Mouse (Mus musculus): ENCODE data around the gene Syngr1. TPM values are rescaled to one million over a fixed set of nuclear protein-coding genes. Genes with fewer than 3 reads are reported as not detected.

The Syngr1 gene
- polyA plus RNA-seq, 1 experiment from 2014 or later: 38.6 TPM

DNA sequence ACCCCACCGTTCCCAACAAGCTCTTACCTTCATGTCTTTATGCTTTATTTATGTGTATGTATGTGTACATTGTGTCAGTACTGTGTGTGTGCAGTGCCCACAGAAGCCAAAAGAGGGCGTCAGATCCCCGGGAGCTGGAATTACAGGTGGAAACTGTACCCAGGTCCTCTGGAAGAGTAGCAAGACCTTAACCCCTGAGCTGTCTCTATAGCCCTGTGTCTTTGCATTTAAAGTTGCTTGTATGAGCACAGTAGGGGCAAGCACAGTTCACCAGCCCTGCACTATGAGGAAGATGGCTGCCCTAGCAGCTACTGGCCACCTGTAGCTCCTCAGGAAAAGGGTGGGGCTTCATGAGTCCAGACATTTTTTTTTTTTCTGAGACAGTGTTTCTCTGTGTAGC lies 16.4 kb downstream of the Syngr1 start:
- no peak overlapping the region for H3K9ac ChIP-seq (ENCODE audit: low read depth, low read length)
- no peaks in the 10 kb centered on the region for H3K9me3 ChIP-seq (ENCODE audit: control insufficient read depth, low read length)
- H3K4me2 ChIP-seq: no peak overlapping the region
- no peaks in the 10 kb centered on the region for H3K27me3 ChIP-seq (replicated peaks; ENCODE audit: control insufficient read depth, insufficient read depth, low read length)
- H3K36me3 ChIP-seq (ENCODE audit: control insufficient read depth, insufficient read depth, low read length): no peaks in the 10 kb centered on the region
- H3K4me3 ChIP-seq (ENCODE audit: low read depth, low read length): no peak overlapping the region
- DNase-seq (ENCODE audit: low spot score) (no peak), ATAC-seq (replicated peaks; ENCODE audit: low FRiP score) (no peak)
- WGBS: 81% methylated on average over 3 of the region's 3 CpGs
- H3K4me1 ChIP-seq (replicated peaks; ENCODE audit: control insufficient read depth, insufficient read depth, low read length): peaks cover 15% of the 10 kb centered on the region
- no peak overlapping the region for H3K27ac ChIP-seq (ENCODE audit: low read depth, low read length)

DNA sequence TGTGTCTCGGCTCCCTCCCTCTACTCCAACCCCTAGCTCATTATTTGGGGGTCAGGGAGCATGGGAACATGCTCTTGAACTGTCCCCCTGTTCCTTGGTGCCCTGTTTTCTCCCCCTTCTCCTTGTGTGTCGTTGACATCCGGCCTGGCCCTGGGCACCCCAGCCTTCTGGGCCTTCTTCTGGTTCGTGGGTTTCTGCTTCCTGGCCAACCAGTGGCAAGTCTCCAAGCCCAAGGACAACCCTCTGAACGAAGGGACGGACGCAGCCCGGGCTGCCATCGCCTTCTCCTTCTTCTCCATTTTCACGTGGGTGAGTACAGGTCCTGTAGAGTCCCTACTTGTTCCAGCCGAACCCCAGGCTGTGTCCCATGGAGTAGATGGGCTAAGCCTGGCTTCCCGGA lies 20.3 kb downstream of the Syngr1 start:
- Histone ChIP-seq H3K9me3 (ENCODE audit: control insufficient read depth, low read length) (no peaks in the 10 kb centered on the region), H3K4me1 (replicated peaks; ENCODE audit: control insufficient read depth, insufficient read depth, low read length) (peaks cover 16% of the 10 kb centered on the region), H3K27ac (ENCODE audit: low read depth, low read length) (no peak overlapping the region), H3K36me3 (ENCODE audit: control insufficient read depth, insufficient read depth, low read length) (peaks cover 2% of the 10 kb centered on the region; the same call in 1 of the 2 replicates), H3K27me3 (replicated peaks; ENCODE audit: control insufficient read depth, insufficient read depth, low read length) (no peaks in the 10 kb centered on the region), H3K4me2 (no peak overlapping the region), H3K4me3 (ENCODE audit: low read depth, low read length) (no peak overlapping the region), H3K9ac (ENCODE audit: low read depth, low read length) (no peak overlapping the region)
- 79% methylated on average over 12 of the region's 12 CpGs for WGBS
- DNase-seq (ENCODE audit: low spot score) (no peak), ATAC-seq (replicated peaks; ENCODE audit: low FRiP score) (no peak)

GRCm38 (mm10) chr15:80112499-80112898 lies 21.4 kb downstream of the Syngr1 start:
- H3K9ac ChIP-seq (ENCODE audit: low read depth, low read length): no peak overlapping the region
- DNase-seq (ENCODE audit: low spot score) (no peak), ATAC-seq (replicated peaks; ENCODE audit: low FRiP score) (no peak)
- H3K27me3 ChIP-seq (replicated peaks; ENCODE audit: control insufficient read depth, insufficient read depth, low read length): no peaks in the 10 kb centered on the region
- no peak overlapping the region for H3K27ac ChIP-seq (ENCODE audit: low read depth, low read length)
- H3K4me3 ChIP-seq (ENCODE audit: low read depth, low read length): no peak overlapping the region
- H3K4me2 ChIP-seq: no peak overlapping the region
- no peaks in the 10 kb centered on the region for H3K9me3 ChIP-seq (ENCODE audit: control insufficient read depth, low read length)
- 53% methylated on average over 2 of the region's 2 CpGs for WGBS
- peaks cover 2% of the 10 kb centered on the region; the same call in 1 of the 2 replicates for H3K36me3 ChIP-seq (ENCODE audit: control insufficient read depth, insufficient read depth, low read length)
- peaks cover 26% of the 10 kb centered on the region for H3K4me1 ChIP-seq (replicated peaks; ENCODE audit: control insufficient read depth, insufficient read depth, low read length)

- H3K27me3 ChIP-seq (replicated peaks; ENCODE audit: control insufficient read depth, insufficient read depth, low read length): no peaks in the 10 kb centered on the region
- H3K4me1 ChIP-seq (replicated peaks; ENCODE audit: control insufficient read depth, insufficient read depth, low read length): peaks cover 26% of the 10 kb centered on the region
- H3K9me3 ChIP-seq (ENCODE audit: control insufficient read depth, low read length): no peaks in the 10 kb centered on the region
- H3K36me3 ChIP-seq (ENCODE audit: control insufficient read depth, insufficient read depth, low read length): peaks cover 2% of the 10 kb centered on the region; the same call in 1 of the 2 replicates
- no peak overlapping the region for H3K4me2 ChIP-seq
- H3K27ac ChIP-seq (ENCODE audit: low read depth, low read length): no peak overlapping the region
- no peak overlapping the region for H3K4me3 ChIP-seq (ENCODE audit: low read depth, low read length)
- no peak overlapping the region for H3K9ac ChIP-seq (ENCODE audit: low read depth, low read length)
- 89% methylated on average over 7 of the region's 7 CpGs for WGBS
- ATAC-seq (replicated peaks; ENCODE audit: low FRiP score) (no peak), DNase-seq (ENCODE audit: low spot score) (no peak)
These were observed 23.3 kb downstream of the Syngr1 start for GRCm38 (mm10) chr15:80114414-80114813.

GRCm38 (mm10) chr15:80115256-80115655 lies 24.1 kb downstream of the Syngr1 start:
- DNase-seq (ENCODE audit: low spot score) (no peak), ATAC-seq (replicated peaks; ENCODE audit: low FRiP score) (no peak)
- Histone ChIP-seq H3K4me1 (replicated peaks; ENCODE audit: control insufficient read depth, insufficient read depth, low read length) (peaks cover 26% of the 10 kb centered on the region), H3K4me2 (peak overlapping the region; percentile 55), H3K9ac (ENCODE audit: low read depth, low read length) (peak overlapping the region; percentile 16; the same call in 1 of the 2 replicates), H3K27me3 (replicated peaks; ENCODE audit: control insufficient read depth, insufficient read depth, low read length) (no peaks in the 10 kb centered on the region), H3K4me3 (ENCODE audit: low read depth, low read length) (peak overlapping the region; percentile 33; the same call in 1 of the 2 replicates), H3K27ac (ENCODE audit: low read depth, low read length) (peak overlapping the region; percentile 61; the same call in 1 of the 2 replicates), H3K36me3 (ENCODE audit: control insufficient read depth, insufficient read depth, low read length) (peaks cover 2% of the 10 kb centered on the region; the same call in 1 of the 2 replicates), H3K9me3 (ENCODE audit: control insufficient read depth, low read length) (no peaks in the 10 kb centered on the region)
- 58% methylated on average over 5 of the region's 5 CpGs for WGBS

- 59% methylated on average over 13 of the region's 13 CpGs for WGBS
- Histone ChIP-seq H3K4me2 (peak overlapping the region; percentile 55), H3K27ac (ENCODE audit: low read depth, low read length) (peak overlapping the region; percentile 61), H3K9ac (ENCODE audit: low read depth, low read length) (peak overlapping the region; percentile 16; the same call in 1 of the 2 replicates), H3K36me3 (ENCODE audit: control insufficient read depth, insufficient read depth, low read length) (peaks cover 2% of the 10 kb centered on the region; the same call in 1 of the 2 replicates), H3K27me3 (replicated peaks; ENCODE audit: control insufficient read depth, insufficient read depth, low read length) (no peaks in the 10 kb centered on the region), H3K4me3 (ENCODE audit: low read depth, low read length) (peak overlapping the region; percentile 33; the same call in 1 of the 2 replicates), H3K4me1 (replicated peaks; ENCODE audit: control insufficient read depth, insufficient read depth, low read length) (peaks cover 26% of the 10 kb centered on the region), H3K9me3 (ENCODE audit: control insufficient read depth, low read length) (no peaks in the 10 kb centered on the region)
- ATAC-seq (replicated peaks; ENCODE audit: low FRiP score): peak; percentile 18
- no peak for DNase-seq (ENCODE audit: low spot score)
These were observed 25.0 kb downstream of the Syngr1 start for GRCm38 (mm10) chr15:80115866-80116794.

DNA sequence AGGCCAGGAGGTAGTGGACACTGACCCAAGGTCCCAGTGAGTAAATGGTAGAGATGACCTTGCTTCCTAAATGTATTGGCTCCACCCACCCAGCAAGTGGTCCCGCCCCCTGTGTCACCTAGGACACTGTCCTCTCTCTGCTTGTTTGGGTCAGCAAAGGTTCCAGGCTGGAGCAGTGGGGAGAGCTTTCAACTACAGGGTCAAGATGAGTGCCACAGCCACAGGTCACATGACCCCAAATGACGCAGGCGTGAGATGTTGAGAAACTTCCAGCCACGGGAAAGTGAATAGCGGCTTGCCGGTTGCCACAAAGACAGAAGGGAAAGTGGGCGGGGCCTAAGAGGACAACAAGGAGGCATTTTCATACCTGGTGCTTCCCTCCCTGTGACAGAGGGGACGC lies 26.0 kb downstream of the Syngr1 start:
- DNase-seq (ENCODE audit: low spot score): no peak
- Histone ChIP-seq H3K9ac (ENCODE audit: low read depth, low read length) (peak overlapping the region; percentile 28; the same call in 1 of the 2 replicates), H3K27ac (ENCODE audit: low read depth, low read length) (peak overlapping the region; percentile 35; the same call in 1 of the 2 replicates), H3K4me2 (peak overlapping the region; percentile 38), H3K27me3 (replicated peaks; ENCODE audit: control insufficient read depth, insufficient read depth, low read length) (no peaks in the 10 kb centered on the region), H3K36me3 (ENCODE audit: control insufficient read depth, insufficient read depth, low read length) (peaks cover 2% of the 10 kb centered on the region; the same call in 1 of the 2 replicates), H3K4me3 (ENCODE audit: low read depth, low read length) (no peak overlapping the region), H3K4me1 (replicated peaks; ENCODE audit: control insufficient read depth, insufficient read depth, low read length) (peaks cover 26% of the 10 kb centered on the region), H3K9me3 (ENCODE audit: control insufficient read depth, low read length) (no peaks in the 10 kb centered on the region)
- WGBS: 43% methylated on average over 8 of the region's 8 CpGs
- ATAC-seq (replicated peaks; ENCODE audit: low FRiP score): no peak

DNA sequence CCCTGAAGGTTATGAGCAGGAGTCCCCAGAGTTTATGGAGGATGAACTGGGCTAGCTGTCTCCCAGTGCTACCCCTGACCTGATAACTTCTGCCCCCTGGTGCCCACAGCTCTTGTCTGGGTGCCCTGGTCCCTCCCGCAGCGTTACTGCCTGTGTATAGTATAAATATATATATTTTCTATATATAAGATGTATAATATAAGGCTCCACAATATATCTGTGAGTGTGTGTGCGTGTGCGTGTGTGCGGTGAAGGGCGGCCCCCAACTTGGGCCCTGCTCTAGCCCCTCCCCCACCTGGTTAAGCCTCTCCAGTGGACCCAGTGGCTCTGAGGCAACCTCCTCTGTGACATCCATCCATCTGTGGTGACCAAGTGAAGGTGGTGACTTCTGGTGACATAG lies 27.9 kb downstream of the Syngr1 start:
- H3K36me3 ChIP-seq (ENCODE audit: control insufficient read depth, insufficient read depth, low read length): no peaks in the 10 kb centered on the region
- H3K4me2 ChIP-seq: no peak overlapping the region
- WGBS: 88% methylated on average over 6 of the region's 6 CpGs
- H3K27ac ChIP-seq (ENCODE audit: low read depth, low read length): no peak overlapping the region
- no peak overlapping the region for H3K4me3 ChIP-seq (ENCODE audit: low read depth, low read length)
- ATAC-seq (replicated peaks; ENCODE audit: low FRiP score): no peak
- no peaks in the 10 kb centered on the region for H3K9me3 ChIP-seq (ENCODE audit: control insufficient read depth, low read length)
- peaks cover 26% of the 10 kb centered on the region for H3K4me1 ChIP-seq (replicated peaks; ENCODE audit: control insufficient read depth, insufficient read depth, low read length)
- no peaks in the 10 kb centered on the region for H3K27me3 ChIP-seq (replicated peaks; ENCODE audit: control insufficient read depth, insufficient read depth, low read length)
- DNase-seq (ENCODE audit: low spot score): no peak
- no peak overlapping the region for H3K9ac ChIP-seq (ENCODE audit: low read depth, low read length)
